Mouse (Mus musculus) forebrain, embryonic 10.5 days (tissue): ENCODE results near the gene Ppp2ca. TPM values are rescaled to one million over a fixed set of nuclear protein-coding genes. Genes with fewer than 3 reads are reported as not detected.
A peak's percentile ranks its signal among the peaks of the same experiment; 100 is the strongest.
"Not testable (repeated sequence)": the region's sequence is repeated elsewhere in the genome, so short reads cannot be mapped to it uniquely, and the experiment has no call there.

Source experiments
- DNase-seq: peaks from one replicate; pipeline ENCODE4 v3.0.0-alpha.2; 2017; ENCODE audit warnings: low spot score; ENCODE audit errors: extremely low spot score
- H3K27ac ChIP-seq: fragments of 300-500 bp; sonication (generic); 2 replicates; pipeline ENCODE4 v1.5.1; 2016; ENCODE audit warnings: mild to moderate bottlenecking
- H3K27me3 ChIP-seq: fragments of 300-500 bp; sonication (generic); 2 replicates; pipeline ENCODE4 v1.6.1; 2016; ENCODE audit warnings: mild to moderate bottlenecking; ENCODE audit not compliant: poor library complexity, severe bottlenecking
- H3K36me3 ChIP-seq: fragments of 300-500 bp; sonication (generic); replicated peaks from 2 replicates; pipeline ENCODE4 v1.6.1; 2016; ENCODE audit warnings: mild to moderate bottlenecking, moderate library complexity
- H3K4me1 ChIP-seq: fragments of 300-500 bp; sonication (generic); 2 replicates; pipeline ENCODE4 v1.6.1; 2016
- H3K4me3 ChIP-seq: fragments of 300-500 bp; sonication (generic); 2 replicates; pipeline ENCODE4 v1.5.1; 2016; ENCODE audit warnings: mild to moderate bottlenecking, moderate library complexity
- H3K9me3 ChIP-seq: fragments of 300-500 bp; sonication (generic); 2 replicates; pipeline ENCODE4 v1.6.1; 2016; ENCODE audit warnings: mild to moderate bottlenecking, moderate library complexity
- WGBS: fragments of 180-500 bp; shearing (Covaris S2); methylation state at CpG from one replicate; pipeline ENCODE4 v1.1.7; 2016; 5-methylcytosine and 5-hydroxymethylcytosine counted together
- polyA plus RNA-seq: library from polyadenylated mRNA; unstranded; fragments of >200 nt; fragmentation: Nextera tagmentation; extraction: Ambion mirVana; gene quantifications from 2 replicates; pipeline ENCODE4 v1.2.1, GENCODE M21; 2016

The Ppp2ca gene
- polyA plus RNA-seq, 1 experiment from 2014 or later: 86.5 TPM

- Histone ChIP-seq H3K4me3 (peak overlapping the region; percentile 83), H3K27me3 (no peaks in the 10 kb centered on the region), H3K4me1 (peaks cover 33% of the 10 kb centered on the region), H3K27ac (peak overlapping the region; percentile 99), H3K9me3 (no peaks in the 10 kb centered on the region), H3K36me3 (peaks cover 14% of the 10 kb centered on the region)
- under 1% methylated on average over 71 of the region's 72 CpGs for WGBS
- DNase-seq: peak; percentile 80
These were observed 715 bp downstream of the Ppp2ca start for GRCm38 (mm10) chr11:52099031-52099761.

DNA sequence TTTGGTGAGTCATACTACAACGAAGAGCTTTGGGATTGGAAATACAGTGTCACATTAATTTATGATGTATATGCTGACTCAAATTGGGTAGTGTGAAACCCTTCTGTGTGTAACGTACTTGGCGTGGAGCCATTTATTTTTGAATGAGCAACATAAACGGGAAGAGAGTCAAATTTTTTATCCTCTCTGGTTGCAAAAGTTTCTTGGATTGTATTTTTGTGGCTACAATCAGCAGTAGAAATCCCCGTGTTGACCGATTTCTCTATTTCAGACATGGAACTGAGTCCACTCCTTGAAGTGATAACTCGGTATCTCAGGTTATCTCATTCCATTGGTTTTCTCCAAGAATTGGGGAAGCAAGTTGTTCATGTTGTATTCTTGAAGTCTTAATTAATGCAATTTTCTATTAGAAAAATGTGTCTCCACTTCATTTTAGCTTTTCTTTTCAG is 1.3 kb downstream of the Ppp2ca start:
- 13% methylated on average over 7 of the region's 7 CpGs for WGBS
- H3K4me1 ChIP-seq: peaks cover 35% of the 10 kb centered on the region
- DNase-seq: no peak
- H3K36me3 ChIP-seq: peaks cover 16% of the 10 kb centered on the region
- peak overlapping the region; percentile 83 for H3K4me3 ChIP-seq
- H3K27ac ChIP-seq: peak overlapping the region; percentile 99
- H3K9me3 ChIP-seq: no peaks in the 10 kb centered on the region
- no peaks in the 10 kb centered on the region for H3K27me3 ChIP-seq

DNA sequence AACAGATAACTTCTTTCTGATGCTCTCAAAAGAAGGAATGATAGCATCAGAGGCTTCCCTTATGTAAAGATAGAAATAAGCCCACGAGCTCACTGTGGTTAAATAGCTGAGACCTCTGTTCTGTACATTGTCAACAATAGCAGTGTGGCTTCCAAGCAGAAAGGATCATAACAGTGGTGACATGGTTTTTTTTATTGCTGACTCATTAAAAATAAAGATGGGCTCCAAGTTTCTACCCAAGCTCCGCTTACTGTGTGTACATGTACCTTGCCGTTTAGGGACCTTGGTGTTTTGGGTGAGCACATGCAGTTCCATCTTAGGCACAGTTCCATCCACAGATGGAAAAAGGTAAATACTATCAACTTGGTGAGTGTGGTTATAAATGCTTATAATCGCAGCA is 4.5 kb downstream of the Ppp2ca start:
- peaks cover 33% of the 10 kb centered on the region for H3K4me1 ChIP-seq
- no peak overlapping the region for H3K27ac ChIP-seq
- H3K27me3 ChIP-seq: no peaks in the 10 kb centered on the region
- no peak overlapping the region for H3K4me3 ChIP-seq
- no peak for DNase-seq
- WGBS: 92% methylated on average over 4 of the region's 4 CpGs
- H3K36me3 ChIP-seq: peaks cover 27% of the 10 kb centered on the region
- H3K9me3 ChIP-seq: no peaks in the 10 kb centered on the region

DNA sequence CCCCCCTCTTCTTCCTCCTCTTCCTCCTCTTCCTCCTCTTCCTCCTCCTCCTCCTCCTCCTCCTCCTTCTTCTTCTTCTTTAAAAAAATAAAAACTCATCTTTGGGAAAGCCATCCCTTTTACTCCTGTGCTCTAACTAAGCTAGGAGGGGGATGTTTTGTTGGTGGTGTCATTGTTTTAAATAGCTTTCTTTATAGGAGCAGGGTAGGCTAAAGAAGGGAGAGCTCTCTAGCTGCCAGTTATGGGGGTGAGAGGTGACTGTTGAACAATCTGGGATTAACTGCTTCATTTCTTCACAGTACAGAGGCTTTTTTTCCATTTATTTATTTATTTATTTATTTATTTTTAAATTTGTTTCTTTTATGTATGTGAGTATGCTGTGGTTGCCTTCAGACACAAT is 7.0 kb downstream of the Ppp2ca start:
- no peak overlapping the region for H3K27ac ChIP-seq
- H3K4me1 ChIP-seq: peaks cover 20% of the 10 kb centered on the region
- no peak for DNase-seq

DNA sequence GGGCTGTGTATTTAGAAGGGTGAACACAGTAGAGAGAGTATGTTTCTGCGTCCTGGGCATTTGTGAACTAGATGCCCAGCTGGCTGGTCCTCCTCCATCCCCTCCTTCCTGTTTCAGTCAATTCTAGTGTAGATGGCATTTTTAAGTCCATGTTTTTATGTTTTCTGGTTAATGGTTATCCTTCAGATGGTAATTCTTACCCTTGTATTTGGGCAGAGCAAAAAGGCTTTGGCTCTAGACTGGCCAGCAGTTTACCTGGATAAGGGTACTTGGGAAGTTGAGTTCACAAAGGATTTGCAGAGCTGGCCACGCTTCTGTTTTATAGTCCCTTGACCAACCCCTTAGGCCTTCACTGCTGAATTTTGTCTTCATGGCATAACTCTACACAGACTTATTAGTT is 7.6 kb downstream of the Ppp2ca start:
- H3K27me3 ChIP-seq: no peaks in the 10 kb centered on the region
- H3K4me3 ChIP-seq: no peak overlapping the region
- WGBS: 92% methylated on average over 2 of the region's 2 CpGs
- no peaks in the 10 kb centered on the region for H3K9me3 ChIP-seq
- H3K27ac ChIP-seq: no peak overlapping the region
- peaks cover 27% of the 10 kb centered on the region for H3K36me3 ChIP-seq
- peaks cover 15% of the 10 kb centered on the region for H3K4me1 ChIP-seq
- no peak for DNase-seq

More for the DNA sequence above, 7.0 kb downstream of the Ppp2ca start:
- Histone ChIP-seq H3K27me3 (no peaks in the 10 kb centered on the region), H3K9me3 (no peaks in the 10 kb centered on the region), H3K36me3 (peaks cover 32% of the 10 kb centered on the region), H3K4me3 (no peak overlapping the region)

- DNase-seq: no peak
- WGBS: 93% methylated on average over 1 of the region's 1 CpGs
- Histone ChIP-seq H3K4me1 (peaks cover 11% of the 10 kb centered on the region), H3K27ac (no peak overlapping the region), H3K9me3 (no peaks in the 10 kb centered on the region), H3K4me3 (no peak overlapping the region), H3K27me3 (no peaks in the 10 kb centered on the region), H3K36me3 (peaks cover 23% of the 10 kb centered on the region)
These were observed 8.0 kb downstream of the Ppp2ca start for GRCm38 (mm10) chr11:52106438-52106837.

DNA sequence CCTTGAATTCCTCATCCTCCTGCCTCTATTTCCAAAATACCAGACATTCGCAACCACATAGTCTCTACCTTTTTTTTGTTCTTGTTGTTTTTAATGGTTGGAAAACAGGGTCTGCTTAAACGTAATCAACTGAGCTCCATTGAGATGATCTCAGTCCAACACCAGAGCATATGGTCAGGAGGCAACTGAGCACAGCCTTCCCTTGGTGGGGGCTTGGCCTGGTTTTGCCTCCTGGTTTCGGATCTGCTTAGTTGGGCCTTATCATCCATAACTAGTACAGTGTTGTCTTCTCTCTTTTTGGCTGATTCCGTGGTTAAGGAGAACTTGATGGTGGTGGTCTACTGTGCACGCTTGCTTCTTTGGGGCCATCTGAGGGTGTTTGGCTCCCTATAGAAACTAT is 10.3 kb downstream of the Ppp2ca start:
- H3K36me3 ChIP-seq: peaks cover 36% of the 10 kb centered on the region
- H3K4me3 ChIP-seq: no peak overlapping the region
- no peak for DNase-seq
- 92% methylated on average over 5 of the region's 5 CpGs for WGBS
- H3K4me1 ChIP-seq: 0 out of 2 replicates have a peak, but pooled peaks cover 4% of the 10 kb centered on the region
- H3K27ac ChIP-seq: no peak overlapping the region
- no peaks in the 10 kb centered on the region for H3K9me3 ChIP-seq
- H3K27me3 ChIP-seq: no peaks in the 10 kb centered on the region

DNA sequence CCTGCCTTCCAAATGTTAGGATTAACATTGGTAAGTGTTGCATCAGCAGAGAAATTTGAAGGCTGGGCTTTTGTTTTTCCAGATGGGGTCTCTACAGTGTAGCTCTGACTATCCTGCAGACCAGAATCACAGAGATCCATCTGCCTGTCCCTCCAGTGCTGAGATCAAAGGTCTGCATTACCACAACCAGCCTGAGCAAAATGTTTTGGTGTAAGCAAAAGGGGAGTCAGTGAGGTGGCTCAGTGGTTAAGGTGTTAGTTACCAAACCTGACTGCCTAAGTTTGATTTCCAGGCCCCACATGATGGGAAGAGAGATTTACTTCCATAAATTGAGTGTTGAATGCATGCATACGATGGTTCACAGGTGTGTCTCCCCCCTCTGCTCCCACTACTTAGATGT is 10.9 kb downstream of the Ppp2ca start:
- Histone ChIP-seq H3K9me3 (no peaks in the 10 kb centered on the region), H3K27me3 (no peaks in the 10 kb centered on the region), H3K4me3 (no peak overlapping the region), H3K36me3 (peaks cover 39% of the 10 kb centered on the region), H3K27ac (no peak overlapping the region), H3K4me1 (0 out of 2 replicates have a peak, but pooled peaks cover 4% of the 10 kb centered on the region)
- DNase-seq: no peak
- WGBS: 95% methylated on average over 1 of the region's 1 CpGs

- peaks cover 84% of the 10 kb centered on the region for H3K36me3 ChIP-seq
- DNase-seq: no peak
- WGBS: 98% methylated on average over 3 of the region's 3 CpGs
- H3K9me3 ChIP-seq: peaks cover 6% of the 10 kb centered on the region
- no peak overlapping the region for H3K27ac ChIP-seq
- no peaks in the 10 kb centered on the region for H3K27me3 ChIP-seq
- no peaks in the 10 kb centered on the region for H3K4me1 ChIP-seq
- H3K4me3 ChIP-seq: no peak overlapping the region
These were observed 17.0 kb downstream of the Ppp2ca start for GRCm38 (mm10) chr11:52115479-52115878.

- not testable (repeated sequence) for H3K4me3 ChIP-seq, H3K4me1 ChIP-seq, DNase-seq, H3K27ac ChIP-seq, H3K27me3 ChIP-seq, H3K9me3 ChIP-seq
- WGBS: 95% methylated on average over 6 of the region's 6 CpGs
- H3K36me3 ChIP-seq: peaks cover 90% of the 10 kb centered on the region
These were observed 17.6 kb downstream of the Ppp2ca start for GRCm38 (mm10) chr11:52116117-52116516.

GRCm38 (mm10) chr11:52117156-52117555 is 18.7 kb downstream of the Ppp2ca start:
- H3K4me3 ChIP-seq: no peak overlapping the region
- DNase-seq: no peak
- WGBS: 97% methylated on average over 7 of the region's 7 CpGs
- peaks cover 100% of the 10 kb centered on the region for H3K36me3 ChIP-seq
- H3K27ac ChIP-seq: no peak overlapping the region
- H3K4me1 ChIP-seq: no peaks in the 10 kb centered on the region
- no peaks in the 10 kb centered on the region for H3K27me3 ChIP-seq
- peaks cover 6% of the 10 kb centered on the region for H3K9me3 ChIP-seq

- H3K27ac ChIP-seq, DNase-seq, H3K4me1 ChIP-seq, H3K4me3 ChIP-seq, H3K9me3 ChIP-seq, H3K27me3 ChIP-seq: not testable (repeated sequence)
- H3K36me3 ChIP-seq: peaks cover 100% of the 10 kb centered on the region
These were observed 21.9 kb downstream of the Ppp2ca start for GRCm38 (mm10) chr11:52120415-52120814.

DNA sequence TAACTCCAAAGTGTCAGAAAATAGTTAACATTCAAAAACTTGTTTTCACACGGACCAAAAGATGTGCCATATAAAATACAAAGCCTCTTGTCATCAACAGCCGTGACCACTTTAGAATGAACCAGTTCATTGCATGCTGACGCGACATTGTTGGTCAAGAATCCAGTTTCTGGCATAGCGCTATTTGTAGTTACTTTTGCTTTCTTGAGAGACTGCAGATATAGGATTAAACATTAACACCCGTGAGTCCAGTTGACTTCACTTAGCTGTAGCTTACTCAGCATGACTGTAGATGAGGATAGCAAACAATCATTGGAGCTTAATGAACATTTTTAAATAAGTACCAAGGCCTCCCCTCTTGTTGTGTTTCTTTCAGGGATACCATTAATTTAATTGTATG is 23.6 kb downstream of the Ppp2ca start:
- peaks cover 6% of the 10 kb centered on the region for H3K9me3 ChIP-seq
- no peak for DNase-seq
- no peak overlapping the region for H3K27ac ChIP-seq
- peaks cover 99% of the 10 kb centered on the region for H3K36me3 ChIP-seq
- H3K4me3 ChIP-seq: no peak overlapping the region
- no peaks in the 10 kb centered on the region for H3K27me3 ChIP-seq
- 94% methylated on average over 6 of the region's 6 CpGs for WGBS
- no peaks in the 10 kb centered on the region for H3K4me1 ChIP-seq
